Mouse (Mus musculus): ENCODE results near the gene Rnf39. TPM values are rescaled to one million over a fixed set of nuclear protein-coding genes. Genes with fewer than 3 reads are reported as not detected.
"Not testable (repeated sequence)": the region's sequence is repeated elsewhere in the genome, so short reads cannot be mapped to it uniquely, and the experiment has no call there.

Rnf39 gene
- polyA plus RNA-seq, 1 experiment from 2014 or later = 1.1 TPM

DNA sequence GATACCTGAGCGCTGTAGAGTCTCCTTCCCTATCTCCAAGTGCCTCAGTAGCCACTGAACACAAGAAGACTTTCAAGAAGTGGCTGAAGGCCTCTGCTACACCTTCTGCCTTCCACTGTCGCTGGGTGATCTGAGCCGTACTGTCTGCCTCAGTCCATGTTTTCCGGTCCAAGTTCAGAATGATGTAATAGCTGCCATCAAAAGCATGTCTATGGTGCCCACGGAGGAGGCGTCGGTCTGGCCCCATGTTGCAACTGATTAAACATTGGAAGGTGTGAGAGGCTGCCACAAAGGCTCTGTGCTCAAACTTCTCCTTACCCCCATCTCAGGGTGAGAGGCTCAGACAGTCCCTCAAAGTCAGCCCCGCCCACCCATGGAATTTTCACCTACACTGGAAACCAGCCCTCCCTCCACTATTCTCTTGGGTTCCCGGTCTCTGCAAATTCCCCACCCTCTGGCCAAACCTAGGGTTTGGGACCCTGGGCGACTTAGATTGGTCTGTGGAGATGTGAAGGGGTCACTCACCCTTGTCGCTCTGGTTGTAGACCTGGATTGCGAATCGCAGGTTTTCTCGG lies 27.7 kb downstream of the Rnf39 start:
- H3K4me2 ChIP-seq = no peak overlapping the region
- no peak overlapping the region for H3K27ac ChIP-seq (replicated peaks)
- H3K9ac ChIP-seq = no peak overlapping the region
- H3K4me1 ChIP-seq (replicated peaks) = no peaks in the 10 kb centered on the region
- no peaks in the 10 kb centered on the region for H3K36me3 ChIP-seq
- 87% methylated on average over 14 of the region's 14 CpGs for WGBS
- no peaks in the 10 kb centered on the region for H3K27me3 ChIP-seq
- ATAC-seq (ENCODE audit: low read depth) = no peak
- no peak overlapping the region for H3K4me3 ChIP-seq
- no peaks in the 10 kb centered on the region for H3K9me3 ChIP-seq

DNA sequence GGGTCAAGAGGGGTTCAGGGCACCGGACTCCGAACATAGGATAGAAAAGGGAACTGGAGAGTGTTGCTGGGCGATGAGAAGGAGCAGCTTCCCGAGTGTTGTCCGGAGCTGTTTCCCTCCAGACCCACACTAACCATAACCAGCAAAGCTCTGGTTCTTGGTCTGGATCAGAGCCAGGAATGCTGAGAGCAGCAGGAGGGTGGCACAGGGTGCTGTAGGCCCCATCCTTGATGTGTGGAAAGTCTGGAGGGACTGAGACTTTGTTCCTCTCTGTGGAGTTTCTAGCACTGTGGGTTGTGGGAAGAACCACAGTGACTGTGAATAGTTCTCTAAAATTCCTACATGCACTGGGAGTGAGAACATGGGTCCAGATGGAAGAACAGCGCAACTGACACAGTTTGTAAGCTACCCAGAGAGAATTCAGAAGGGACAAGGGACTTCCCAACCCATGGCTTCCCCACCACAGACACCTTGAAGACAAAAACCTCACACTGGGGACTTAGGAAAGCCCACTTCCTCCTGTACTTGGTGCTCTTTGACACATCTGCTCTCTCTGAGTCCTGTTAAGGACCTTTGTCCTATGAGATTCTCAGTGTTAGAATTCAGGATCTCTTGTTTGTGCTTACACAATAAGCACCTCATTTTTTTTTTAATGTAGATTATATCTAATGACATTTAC lies 28.6 kb downstream of the Rnf39 start:
- no peaks in the 10 kb centered on the region for H3K4me1 ChIP-seq (replicated peaks)
- 94% methylated on average over 6 of the region's 6 CpGs for WGBS
- no peak overlapping the region for H3K27ac ChIP-seq (replicated peaks)
- no peak overlapping the region for H3K4me2 ChIP-seq
- H3K27me3 ChIP-seq = no peaks in the 10 kb centered on the region
- H3K9ac ChIP-seq = no peak overlapping the region
- H3K36me3 ChIP-seq = no peaks in the 10 kb centered on the region
- no peak overlapping the region for H3K4me3 ChIP-seq
- no peak for ATAC-seq (ENCODE audit: low read depth)
- no peaks in the 10 kb centered on the region for H3K9me3 ChIP-seq

DNA sequence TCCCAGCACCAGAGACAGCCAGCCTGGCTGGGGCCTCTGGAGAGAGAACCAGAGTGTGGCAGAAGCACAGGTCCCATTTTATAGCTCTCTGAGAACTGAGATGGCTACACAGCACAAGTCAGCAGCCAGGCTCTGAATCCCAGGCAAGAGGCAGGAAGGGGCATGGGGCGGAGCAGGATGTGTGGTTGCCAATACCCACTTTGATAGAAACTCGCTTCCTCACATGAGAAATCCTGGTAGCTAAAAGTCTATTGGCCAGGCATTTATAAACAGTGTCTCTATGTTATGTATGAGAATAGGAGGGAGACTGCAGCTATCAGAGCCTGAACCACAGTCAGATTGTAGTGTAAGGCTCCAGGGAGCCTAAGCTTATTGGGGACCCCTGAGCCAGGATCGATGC lies 30.1 kb downstream of the Rnf39 start:
- Histone ChIP-seq H3K36me3 (no peaks in the 10 kb centered on the region), H3K9ac (no peak overlapping the region), H3K4me3 (no peak overlapping the region), H3K9me3 (no peaks in the 10 kb centered on the region), H3K27me3 (no peaks in the 10 kb centered on the region), H3K4me1 (replicated peaks) (no peaks in the 10 kb centered on the region), H3K4me2 (no peak overlapping the region), H3K27ac (replicated peaks) (no peak overlapping the region)
- ATAC-seq (ENCODE audit: low read depth) = no peak
- WGBS = 90% methylated on average over 3 of the region's 3 CpGs

DNA sequence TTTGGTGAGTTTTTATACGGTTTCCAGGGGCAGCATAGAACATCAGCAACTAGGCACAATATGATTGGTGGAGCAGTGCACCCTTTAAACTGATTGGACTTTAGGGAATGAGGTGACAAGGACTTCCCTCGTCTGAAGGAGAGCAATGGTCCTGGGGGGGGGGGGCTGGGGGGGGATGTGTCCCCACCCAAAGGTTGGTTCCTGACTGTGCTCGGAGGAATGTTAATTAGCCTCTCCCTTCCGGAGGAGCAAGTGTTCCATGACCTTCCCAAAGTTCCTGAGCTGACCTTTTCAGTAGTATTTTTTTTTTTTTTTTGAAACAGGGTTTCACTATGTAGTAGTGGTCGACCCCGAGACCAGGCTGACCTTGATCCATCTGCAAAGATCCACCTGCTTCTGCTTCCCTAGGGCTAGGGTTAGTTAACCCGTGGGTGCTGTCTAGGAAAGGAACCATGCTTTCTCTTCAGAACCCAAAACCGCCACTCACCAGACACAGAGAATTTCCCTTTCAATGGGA lies 30.6 kb downstream of the Rnf39 start:
- WGBS = 80% methylated on average over 8 of the region's 8 CpGs
- Histone ChIP-seq H3K9ac (no peak overlapping the region), H3K36me3 (no peaks in the 10 kb centered on the region), H3K4me1 (replicated peaks) (no peaks in the 10 kb centered on the region), H3K27ac (replicated peaks) (no peak overlapping the region), H3K9me3 (no peaks in the 10 kb centered on the region), H3K27me3 (no peaks in the 10 kb centered on the region), H3K4me2 (no peak overlapping the region), H3K4me3 (no peak overlapping the region)
- ATAC-seq (ENCODE audit: low read depth) = no peak

DNA sequence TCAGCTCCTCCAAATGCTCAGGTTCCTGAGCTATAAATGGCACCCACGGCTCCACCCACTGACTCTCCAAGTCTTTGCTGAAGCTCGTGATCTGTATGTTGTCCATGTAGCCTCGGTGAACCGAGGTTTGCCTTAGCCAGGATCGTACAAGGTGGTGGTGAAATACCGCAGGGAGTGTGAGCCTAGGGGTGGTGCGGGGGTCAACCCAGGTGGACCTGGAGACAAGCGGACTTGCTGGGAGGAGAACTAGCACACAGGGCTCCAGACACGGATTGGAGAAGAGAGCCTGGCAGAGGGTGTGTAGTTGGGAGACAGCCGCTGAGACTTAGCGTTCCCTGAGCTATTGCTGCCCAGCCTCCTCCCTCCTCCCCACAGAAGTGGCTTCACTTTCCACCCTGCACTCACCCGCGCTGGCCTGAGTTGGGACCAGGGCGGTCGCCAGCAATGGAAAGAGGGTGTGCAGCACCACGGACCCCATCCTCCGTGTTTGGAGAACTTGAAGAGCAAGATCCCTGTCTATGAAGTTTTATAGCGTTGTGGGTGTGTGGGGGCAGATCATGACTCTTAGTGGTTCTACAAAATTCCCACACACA lies 38.6 kb downstream of the Rnf39 start, which contains the start of gene 2410137M14Rik:
Gene 2410137M14Rik (minus strand): TSS at position 17 of the 593 bp plus-strand sequence.
- Histone ChIP-seq H3K4me3 (no peak within 1 kb of the TSS), H3K4me2 (peak within 1 kb of the TSS; percentile 14; the same call in 1 of the 2 replicates), H3K9ac (no peak within 1 kb of the TSS), H3K4me1 (replicated peaks) (0 out of 2 replicates have a peak, but pooled peaks cover 5% of the 10 kb centered on the region), H3K27ac (replicated peaks) (no peak within 1 kb of the TSS), H3K36me3 (no peaks in the 10 kb centered on the region), H3K27me3 (0 out of 2 replicates have a peak, but pooled peaks cover 6% of the 10 kb centered on the region), H3K9me3 (no peaks in the 10 kb centered on the region)
- peak; percentile 43; the same call in 1 of the 2 replicates for ATAC-seq (ENCODE audit: low read depth)
- 17% methylated on average over 18 of the region's 18 CpGs for WGBS

DNA sequence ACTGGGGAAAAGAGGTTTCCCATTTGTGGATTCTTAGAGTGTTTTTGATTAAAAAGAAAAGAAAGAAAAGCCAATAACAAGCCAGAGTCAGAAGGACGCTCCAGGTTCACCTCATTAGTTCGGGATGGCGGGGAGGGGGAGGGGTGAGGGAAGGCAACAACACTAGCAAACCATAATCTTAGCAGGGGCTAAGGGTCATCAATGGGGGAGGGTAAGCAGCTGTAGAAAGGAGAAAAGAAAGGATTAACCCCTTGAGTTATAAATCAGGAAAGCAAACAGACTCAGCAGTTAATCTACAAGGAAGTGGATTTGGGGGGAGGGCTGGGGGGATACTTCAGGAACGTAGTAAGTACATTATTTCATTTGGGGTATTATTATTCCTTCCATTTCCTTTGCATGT lies 39.1 kb downstream of the Rnf39 start:
- Histone ChIP-seq H3K4me3 (no peak overlapping the region), H3K27me3 (0 out of 2 replicates have a peak, but pooled peaks cover 6% of the 10 kb centered on the region), H3K4me2 (0 out of 2 replicates have a peak overlapping the region, but pooled peaks have one; percentile 14), H3K9ac (no peak overlapping the region), H3K4me1 (replicated peaks) (0 out of 2 replicates have a peak, but pooled peaks cover 5% of the 10 kb centered on the region), H3K36me3 (no peaks in the 10 kb centered on the region), H3K9me3 (no peaks in the 10 kb centered on the region), H3K27ac (replicated peaks) (no peak overlapping the region)
- no peak for ATAC-seq (ENCODE audit: low read depth)
- 6% methylated on average over 4 of the region's 4 CpGs for WGBS

DNA sequence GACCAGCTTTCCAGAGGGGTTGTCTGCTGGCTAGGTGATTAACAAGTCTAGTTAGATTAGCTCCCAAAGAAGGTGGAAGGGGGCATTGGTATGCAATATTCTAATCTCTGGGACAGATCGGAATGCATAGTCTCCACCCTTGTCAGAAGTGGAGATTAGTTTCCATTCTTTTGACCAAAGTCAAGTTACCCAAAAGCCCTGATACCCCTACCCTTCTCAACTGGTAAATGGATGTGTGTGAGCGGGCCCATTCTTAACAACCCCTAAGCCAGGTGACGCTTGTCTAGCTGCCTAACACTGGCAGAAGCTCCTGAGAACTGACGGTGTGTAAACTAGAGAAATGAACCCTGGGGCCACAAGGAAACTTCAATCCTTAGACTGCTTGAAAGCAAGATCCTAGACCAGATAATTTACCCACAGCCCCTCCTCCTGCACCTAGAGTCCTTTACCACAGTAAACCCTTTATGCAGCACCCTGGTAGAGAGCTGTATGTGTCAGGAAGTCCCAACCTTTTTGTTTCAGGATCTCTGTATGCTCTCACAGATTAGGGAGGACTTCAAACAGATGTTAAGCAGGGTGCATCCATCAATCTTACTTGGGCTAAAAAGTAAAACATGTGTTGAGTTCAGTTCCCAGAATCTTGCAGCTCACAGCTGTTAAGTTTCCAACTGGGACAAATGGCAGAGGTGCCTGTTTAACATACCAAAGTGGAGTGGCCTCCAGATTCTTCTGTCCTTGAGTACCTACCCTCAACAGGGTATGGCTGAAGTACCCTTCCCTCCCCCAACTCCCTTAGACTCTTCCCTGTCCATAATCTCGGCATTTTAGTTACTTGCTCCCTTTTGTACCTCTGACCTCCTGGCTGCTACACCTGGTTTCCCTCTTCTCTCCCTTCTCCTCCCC lies 39.8 kb downstream of the Rnf39 start:
- Histone ChIP-seq H3K27me3 (peaks cover 9% of the 10 kb centered on the region), H3K27ac (replicated peaks) (no peak overlapping the region), H3K9me3 (no peaks in the 10 kb centered on the region), H3K4me3 (no peak overlapping the region), H3K9ac (no peak overlapping the region), H3K4me2 (no peak overlapping the region), H3K36me3 (no peaks in the 10 kb centered on the region), H3K4me1 (replicated peaks) (0 out of 2 replicates have a peak, but pooled peaks cover 5% of the 10 kb centered on the region)
- 23% methylated on average over 5 of the region's 5 CpGs for WGBS
- ATAC-seq (ENCODE audit: low read depth) = no peak

DNA sequence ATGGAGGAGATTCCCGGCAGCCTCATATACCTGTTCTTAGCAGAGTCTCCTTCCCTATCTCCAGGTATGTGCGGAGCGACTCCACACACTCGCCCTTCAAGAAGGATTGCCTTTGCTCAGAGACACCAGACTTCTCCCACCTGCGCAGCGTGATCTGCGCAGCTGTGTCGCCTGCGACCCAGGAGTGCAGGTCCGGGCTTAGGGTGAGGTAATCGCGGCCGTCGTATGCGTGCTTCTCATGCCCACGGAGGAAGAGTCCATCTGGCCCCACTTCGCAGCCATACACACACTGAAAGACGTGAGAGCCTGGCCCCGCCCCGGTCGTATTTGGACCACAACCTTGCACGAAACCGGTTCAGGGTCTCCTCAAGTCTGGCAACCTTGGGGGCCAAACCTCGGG lies 45.8 kb downstream of the Rnf39 start:
- Histone ChIP-seq H3K4me3 (peak overlapping the region; percentile 16), H3K9me3 (no peaks in the 10 kb centered on the region), H3K27me3 (peaks cover 30% of the 10 kb centered on the region), H3K27ac (replicated peaks) (no peak overlapping the region), H3K4me1 (replicated peaks) (0 out of 2 replicates have a peak, but pooled peaks cover 4% of the 10 kb centered on the region), H3K36me3 (no peaks in the 10 kb centered on the region), H3K4me2 (peak overlapping the region; percentile 36), H3K9ac (no peak overlapping the region)
- ATAC-seq (ENCODE audit: low read depth) = no peak
- WGBS = 10% methylated on average over 24 of the region's 24 CpGs

DNA sequence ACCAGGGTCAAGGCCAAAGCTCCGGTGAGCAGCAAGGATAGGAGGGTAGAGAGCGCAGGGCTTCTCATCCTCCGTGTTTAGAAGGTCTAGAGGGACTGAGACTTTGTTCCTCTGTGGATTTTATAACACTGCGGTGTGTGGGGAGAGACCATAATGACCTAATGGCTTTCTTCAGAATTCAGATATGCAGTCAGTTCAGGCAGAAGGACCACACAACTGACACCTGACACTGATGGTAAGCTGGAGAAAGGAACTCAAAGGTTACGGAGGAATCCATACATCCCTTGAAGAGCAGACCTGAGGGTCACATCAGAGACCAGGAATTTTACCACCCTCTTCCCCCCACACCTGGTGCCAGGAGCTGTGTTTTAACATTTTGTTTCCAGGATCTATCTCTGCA lies 46.7 kb downstream of the Rnf39 start, which contains the start of gene H2-M5:
Gene H2-M5 (minus strand): TSS at position 101 of the 400 bp plus-strand sequence.
- no peaks in the 10 kb centered on the region for H3K36me3 ChIP-seq
- peak within 1 kb of the TSS; percentile 16 for H3K4me3 ChIP-seq
- no peak for ATAC-seq (ENCODE audit: low read depth)
- H3K27ac ChIP-seq (replicated peaks) = no peak within 1 kb of the TSS
- no peak within 1 kb of the TSS for H3K9ac ChIP-seq
- H3K27me3 ChIP-seq = peaks cover 30% of the 10 kb centered on the region
- WGBS = 26% methylated on average over 5 of the region's 5 CpGs
- H3K4me1 ChIP-seq (replicated peaks) = 0 out of 2 replicates have a peak, but pooled peaks cover 4% of the 10 kb centered on the region
- H3K9me3 ChIP-seq = no peaks in the 10 kb centered on the region
- peak within 1 kb of the TSS; percentile 36 for H3K4me2 ChIP-seq

DNA sequence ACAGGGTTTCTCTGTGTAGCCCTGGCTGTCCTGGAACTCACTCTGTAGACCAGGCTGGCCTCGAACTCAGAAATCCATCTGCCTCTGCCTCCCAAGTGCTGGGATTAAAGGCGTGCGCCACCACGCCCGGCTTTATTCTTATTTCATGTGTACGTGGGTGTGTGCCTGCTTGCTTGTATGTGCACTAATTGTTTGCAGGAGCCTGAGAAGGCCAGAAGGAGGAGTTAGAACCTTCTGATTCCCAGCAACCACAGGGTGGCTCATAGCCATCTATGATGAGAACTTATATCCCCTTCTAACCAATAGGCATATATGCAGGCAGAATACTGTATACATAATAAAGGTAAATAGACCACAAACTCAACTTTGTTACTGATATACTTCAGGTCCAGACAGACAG lies 47.9 kb downstream of the Rnf39 start:
- H3K9ac ChIP-seq; H3K4me3 ChIP-seq; ATAC-seq (ENCODE audit: low read depth); H3K4me1 ChIP-seq (replicated peaks); H3K36me3 ChIP-seq; H3K27ac ChIP-seq (replicated peaks); H3K9me3 ChIP-seq; H3K4me2 ChIP-seq: not testable (repeated sequence)
- WGBS = 97% methylated on average over 6 of the region's 6 CpGs
- peaks cover 30% of the 10 kb centered on the region for H3K27me3 ChIP-seq

DNA sequence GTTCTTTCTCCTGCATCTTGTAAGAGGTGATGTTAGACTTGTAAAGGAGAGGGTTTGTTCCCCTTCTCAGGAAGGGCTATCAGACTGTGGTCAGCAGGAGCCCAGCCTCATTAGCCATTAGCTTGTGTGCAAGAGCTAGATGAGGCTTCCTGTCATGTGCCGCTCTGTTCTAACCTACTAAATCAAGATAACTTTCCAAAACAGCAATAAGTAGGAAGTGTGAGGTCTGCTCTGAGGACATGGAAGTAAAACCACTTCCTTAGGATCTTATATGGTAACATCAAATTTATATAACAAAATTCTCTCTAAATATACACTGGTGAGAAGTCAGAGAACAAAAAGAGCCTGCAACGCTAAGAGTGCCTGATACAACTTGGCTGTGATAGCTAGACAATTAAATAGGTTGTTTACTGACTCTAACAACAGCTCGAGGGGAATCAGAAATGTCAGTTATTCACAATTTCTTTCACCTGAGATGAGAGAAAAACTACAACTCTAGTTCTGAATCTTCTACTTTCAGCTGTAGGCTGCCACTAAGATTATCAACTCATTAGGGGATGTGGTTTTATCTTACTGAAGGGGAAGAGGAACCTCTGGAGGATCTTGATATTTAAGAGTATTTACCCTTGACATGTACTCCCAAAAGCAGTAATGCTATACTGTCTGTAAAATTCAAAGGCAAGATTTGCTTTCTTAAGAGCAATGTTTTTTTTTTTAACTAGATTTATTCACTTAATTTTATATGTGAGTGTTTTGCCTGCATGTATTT lies 49.8 kb downstream of the Rnf39 start:
- Histone ChIP-seq H3K9ac (no peak overlapping the region), H3K4me1 (replicated peaks) (0 out of 2 replicates have a peak, but pooled peaks cover 4% of the 10 kb centered on the region), H3K9me3 (no peaks in the 10 kb centered on the region), H3K27ac (replicated peaks) (no peak overlapping the region), H3K4me3 (no peak overlapping the region), H3K27me3 (peaks cover 26% of the 10 kb centered on the region), H3K36me3 (no peaks in the 10 kb centered on the region), H3K4me2 (no peak overlapping the region)
- WGBS = 71% methylated on average over 3 of the region's 3 CpGs
- ATAC-seq (ENCODE audit: low read depth) = no peak
